Mouse (Mus musculus) intestine, embryonic 16.5 days (tissue): ENCODE results near the gene Rgma. TPM values are rescaled to one million over a fixed set of nuclear protein-coding genes. Genes with fewer than 3 reads are reported as not detected.

Source experiments
- ATAC-seq: fragments of 200-750 bp; cut with Nextera tagmentation; 2 replicates; pipeline ENCODE4 v1.8.0; 2017; ENCODE audit warnings: moderate TSS enrichment, moderate library complexity
- H3K27ac ChIP-seq: fragments of 300-500 bp; sonication (generic); 2 replicates; pipeline ENCODE4 v1.5.1; 2014; ENCODE audit warnings: mild to moderate bottlenecking, low read length
- H3K27me3 ChIP-seq: fragments of 300-500 bp; sonication (generic); replicated peaks from 2 replicates; pipeline ENCODE4 v1.6.1; 2014; ENCODE audit warnings: low read length, control low read depth, mixed read lengths; ENCODE audit not compliant: control insufficient read depth, insufficient read depth
- H3K36me3 ChIP-seq: fragments of 300-500 bp; sonication (generic); 2 replicates; pipeline ENCODE4 v1.6.1; 2014; ENCODE audit warnings: low read length, control low read depth; ENCODE audit not compliant: control insufficient read depth, insufficient read depth
- H3K4me1 ChIP-seq: fragments of 300-500 bp; sonication (generic); 2 replicates; pipeline ENCODE4 v1.6.1; 2014; ENCODE audit warnings: low read length, control low read depth, mixed read lengths; ENCODE audit not compliant: control insufficient read depth, insufficient read depth
- H3K4me2 ChIP-seq: fragments of 300-500 bp; sonication (generic); 2 replicates; pipeline ENCODE4 v1.6.1; 2014; ENCODE audit warnings: low read depth, low read length, control low read depth
- H3K4me3 ChIP-seq: fragments of 300-500 bp; sonication (generic); 2 replicates; pipeline ENCODE4 v1.5.1; 2014; ENCODE audit warnings: mild to moderate bottlenecking, low read length
- H3K9ac ChIP-seq: fragments of 300-500 bp; sonication (generic); 2 replicates; pipeline ENCODE4 v1.6.1; 2014; ENCODE audit warnings: low read depth, low read length
- H3K9me3 ChIP-seq: fragments of 300-500 bp; sonication (generic); 2 replicates; pipeline ENCODE4 v1.6.1; 2016; ENCODE audit warnings: low read length, control low read depth; ENCODE audit not compliant: control insufficient read depth
- WGBS: fragments of 180-500 bp; shearing (Covaris S2); extraction: QIAGEN DNeasy Blood & Tissue Kit; methylation state at CpG from one replicate; pipeline ENCODE4 v1.1.7; 2014; 5-methylcytosine and 5-hydroxymethylcytosine counted together
- polyA plus RNA-seq: library from polyadenylated mRNA; unstranded; fragments of >200 nt; fragmentation: Nextera tagmentation; extraction: Ambion mirVana; gene quantifications from 2 replicates; pipeline ENCODE4 v1.2.1, GENCODE M21; 2015

The Rgma gene
- polyA plus RNA-seq, 1 experiment from 2014 or later: 5.3 TPM

- H3K4me1 ChIP-seq: peaks cover 29% of the 10 kb centered on the region
- H3K4me2 ChIP-seq: peak overlapping the region; percentile 87
- no peak overlapping the region for H3K27ac ChIP-seq
- 54% methylated on average over 9 of the region's 9 CpGs for WGBS
- peak overlapping the region; percentile 69 for H3K4me3 ChIP-seq
- peaks cover 6% of the 10 kb centered on the region; the same call in 1 of the 2 replicates for H3K27me3 ChIP-seq
- H3K9me3 ChIP-seq: no peaks in the 10 kb centered on the region
- no peak for ATAC-seq
- H3K36me3 ChIP-seq: no peaks in the 10 kb centered on the region
- 0 out of 2 replicates have a peak overlapping the region, but pooled peaks have one; percentile 45 for H3K9ac ChIP-seq
These were observed 18.2 kb downstream of the Rgma start for GRCm38 (mm10) chr7:73393307-73394012.

DNA sequence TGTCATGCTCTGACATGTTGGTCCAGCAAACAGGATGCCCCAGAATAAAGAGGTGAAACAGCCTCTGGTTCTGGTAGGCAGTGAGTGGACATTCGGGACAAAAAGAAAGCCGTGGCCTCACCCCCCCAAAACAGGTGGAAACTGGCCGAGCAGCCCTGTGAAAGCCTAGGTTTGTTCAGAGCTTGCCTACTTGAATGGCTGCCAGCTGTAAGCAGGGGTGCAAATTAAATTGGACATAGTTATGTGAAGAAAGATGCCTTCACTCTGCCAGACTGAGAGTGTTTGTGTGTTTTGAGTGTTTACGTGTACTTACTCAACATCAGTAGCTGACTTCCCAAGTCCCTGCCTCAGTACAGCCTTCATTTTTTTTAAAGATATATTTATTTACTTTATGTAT is 18.7 kb downstream of the Rgma start:
- H3K4me3 ChIP-seq: no peak overlapping the region
- peaks cover 35% of the 10 kb centered on the region for H3K4me1 ChIP-seq
- no peak overlapping the region for H3K27ac ChIP-seq
- H3K36me3 ChIP-seq: no peaks in the 10 kb centered on the region
- H3K4me2 ChIP-seq: peak overlapping the region; percentile 87; the same call in 1 of the 2 replicates
- 68% methylated on average over 4 of the region's 4 CpGs for WGBS
- no peaks in the 10 kb centered on the region for H3K9me3 ChIP-seq
- 0 out of 2 replicates have a peak overlapping the region, but pooled peaks have one; percentile 45 for H3K9ac ChIP-seq
- ATAC-seq: no peak
- peaks cover 6% of the 10 kb centered on the region; the same call in 1 of the 2 replicates for H3K27me3 ChIP-seq

GRCm38 (mm10) chr7:73398319-73398718 is 23.0 kb downstream of the Rgma start:
- H3K4me1 ChIP-seq: peaks cover 35% of the 10 kb centered on the region
- WGBS: 11% methylated on average over 11 of the region's 11 CpGs
- peak overlapping the region; percentile 67 for H3K4me2 ChIP-seq
- ATAC-seq: peak; percentile 62
- H3K9me3 ChIP-seq: no peaks in the 10 kb centered on the region
- peak overlapping the region; percentile 25; the same call in 1 of the 2 replicates for H3K4me3 ChIP-seq
- H3K27ac ChIP-seq: no peak overlapping the region
- H3K9ac ChIP-seq: no peak overlapping the region
- H3K27me3 ChIP-seq: no peaks in the 10 kb centered on the region
- no peaks in the 10 kb centered on the region for H3K36me3 ChIP-seq

DNA sequence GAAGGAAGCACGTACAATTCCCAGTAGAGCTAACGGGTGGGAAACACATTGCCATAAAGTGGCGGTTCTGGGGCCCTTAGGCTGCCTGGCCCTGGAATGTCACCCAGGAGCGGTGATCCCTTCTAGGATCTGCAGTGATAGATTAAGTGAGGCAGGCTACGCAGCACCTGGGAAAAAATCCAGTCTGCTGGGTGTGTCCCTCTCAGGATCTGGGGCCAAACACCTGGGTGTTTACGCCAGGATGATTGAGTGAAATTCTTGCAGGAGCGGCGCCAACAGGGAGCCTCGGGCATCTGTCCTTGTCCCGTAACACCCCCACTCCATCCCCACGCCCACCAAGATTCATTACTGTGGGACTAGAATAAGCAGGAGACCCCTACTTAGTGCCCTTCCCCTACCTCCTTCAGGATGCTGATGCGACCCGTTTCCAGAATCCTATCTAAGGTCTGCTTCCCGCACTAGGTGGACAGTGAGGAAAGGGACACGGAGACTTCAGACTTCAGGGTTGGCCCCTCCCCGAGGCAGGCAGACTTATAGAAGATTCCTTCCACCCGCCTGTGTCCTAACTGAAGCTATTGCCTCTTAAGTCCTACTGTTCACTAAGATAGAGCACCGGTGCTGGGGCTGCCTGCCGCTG is 23.6 kb downstream of the Rgma start:
- peak; percentile 26 for ATAC-seq
- H3K36me3 ChIP-seq: no peaks in the 10 kb centered on the region
- H3K4me2 ChIP-seq: peak overlapping the region; percentile 67
- H3K9ac ChIP-seq: peak overlapping the region; percentile 47; the same call in 1 of the 2 replicates
- H3K9me3 ChIP-seq: no peaks in the 10 kb centered on the region
- WGBS: 17% methylated on average over 19 of the region's 19 CpGs
- H3K4me3 ChIP-seq: peak overlapping the region; percentile 39
- H3K4me1 ChIP-seq: peaks cover 35% of the 10 kb centered on the region
- no peaks in the 10 kb centered on the region for H3K27me3 ChIP-seq
- H3K27ac ChIP-seq: no peak overlapping the region

DNA sequence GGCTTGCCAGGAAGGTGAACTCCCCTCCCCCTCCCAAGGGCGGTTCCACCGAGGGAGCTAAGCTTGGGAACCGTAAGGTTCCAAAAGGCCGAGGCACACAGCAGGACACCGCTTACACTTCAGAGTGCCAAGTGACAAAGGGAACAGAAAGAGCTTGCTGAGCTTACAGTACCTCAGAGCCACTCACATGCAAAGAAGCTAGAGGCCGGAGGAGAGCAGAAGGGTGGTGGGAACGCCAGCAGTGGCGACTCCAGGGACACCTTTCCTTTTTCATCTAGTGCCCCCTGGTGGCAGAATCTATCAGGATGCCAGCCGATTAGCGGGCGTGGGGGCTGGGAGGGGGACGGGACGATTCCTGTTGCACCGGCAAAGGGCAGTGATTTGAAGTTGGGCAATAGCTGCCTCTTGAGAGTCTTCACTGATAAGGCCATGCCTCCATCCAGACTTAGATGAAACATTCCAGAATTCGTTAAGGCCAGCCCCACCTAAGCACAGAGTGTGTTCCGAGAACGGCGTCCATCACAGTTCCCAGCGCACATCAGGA is 24.3 kb downstream of the Rgma start:
- ATAC-seq: peak; percentile 65
- peak overlapping the region; percentile 47; the same call in 1 of the 2 replicates for H3K9ac ChIP-seq
- H3K4me1 ChIP-seq: peaks cover 35% of the 10 kb centered on the region
- H3K27ac ChIP-seq: no peak overlapping the region
- no peaks in the 10 kb centered on the region for H3K36me3 ChIP-seq
- H3K4me2 ChIP-seq: peak overlapping the region; percentile 67
- H3K27me3 ChIP-seq: no peaks in the 10 kb centered on the region
- no peaks in the 10 kb centered on the region for H3K9me3 ChIP-seq
- H3K4me3 ChIP-seq: peak overlapping the region; percentile 39
- WGBS: 7% methylated on average over 19 of the region's 19 CpGs

DNA sequence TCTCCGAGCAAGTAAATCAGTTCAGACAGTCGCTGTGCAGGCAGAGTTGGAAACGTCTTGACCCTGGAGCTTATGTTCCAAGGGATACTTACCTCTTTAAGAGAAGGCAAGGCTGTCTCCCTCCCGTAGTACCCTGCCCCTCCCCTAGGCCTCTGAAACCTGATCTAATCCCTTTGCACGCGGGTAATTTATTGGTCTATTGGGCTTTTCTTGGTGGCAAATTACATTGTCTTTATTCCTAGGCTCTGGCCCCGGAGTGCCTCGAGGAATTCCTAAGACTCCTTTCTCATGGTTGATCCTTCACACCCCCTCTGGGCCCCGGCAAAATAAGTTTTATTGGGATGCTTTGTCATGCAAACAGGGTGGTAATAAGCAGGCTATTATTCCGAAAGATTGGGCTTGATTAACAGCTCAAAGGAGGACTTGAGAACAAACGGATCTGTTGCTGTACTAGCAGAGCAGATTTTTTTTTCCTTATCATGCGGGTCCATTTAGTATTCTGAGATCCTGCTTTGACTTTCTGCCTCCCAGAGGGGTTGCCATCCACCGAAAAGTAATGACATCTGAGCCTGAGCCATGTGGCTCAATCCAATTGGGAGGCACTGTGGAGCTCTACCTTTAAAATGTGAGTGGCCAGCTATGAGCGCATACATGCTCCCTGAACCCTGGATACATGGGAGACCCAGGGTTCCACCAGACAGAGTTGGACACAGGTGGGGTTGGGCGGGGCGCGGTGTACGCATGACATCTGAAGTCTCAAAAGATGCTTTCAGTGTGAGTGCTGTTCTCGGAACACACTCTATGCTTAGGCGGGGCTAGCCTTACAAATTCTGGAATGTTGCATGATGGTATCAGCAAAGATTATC is 25.0 kb downstream of the Rgma start:
- no peak overlapping the region for H3K9ac ChIP-seq
- ATAC-seq: peak; percentile 38
- H3K9me3 ChIP-seq: no peaks in the 10 kb centered on the region
- WGBS: 30% methylated on average over 20 of the region's 20 CpGs
- H3K4me2 ChIP-seq: peak overlapping the region; percentile 67
- peaks cover 35% of the 10 kb centered on the region for H3K4me1 ChIP-seq
- no peaks in the 10 kb centered on the region for H3K36me3 ChIP-seq
- H3K4me3 ChIP-seq: peak overlapping the region; percentile 39
- no peak overlapping the region for H3K27ac ChIP-seq
- no peaks in the 10 kb centered on the region for H3K27me3 ChIP-seq

DNA sequence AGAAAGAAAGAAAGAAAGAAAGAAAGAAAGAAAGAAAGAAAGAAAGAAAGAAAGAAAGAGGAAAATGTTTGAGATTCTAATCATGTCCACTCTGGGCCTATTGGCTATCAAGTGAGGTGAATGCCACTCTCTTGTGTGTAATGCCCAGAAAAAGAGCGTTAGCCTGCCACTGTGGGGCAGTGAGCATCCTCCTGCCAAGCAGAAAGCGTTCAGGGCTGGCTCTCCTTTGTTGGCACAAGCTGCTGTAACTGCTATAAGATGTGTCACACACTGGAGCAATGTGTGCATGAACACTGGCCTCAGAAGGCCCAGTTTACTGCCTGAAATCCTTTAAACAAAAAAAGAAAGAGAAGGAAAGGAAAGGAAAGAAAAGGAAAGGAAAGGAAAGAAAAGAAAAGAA is 26.8 kb downstream of the Rgma start:
- H3K27ac ChIP-seq: no peak overlapping the region
- H3K36me3 ChIP-seq: no peaks in the 10 kb centered on the region
- no peak overlapping the region for H3K9ac ChIP-seq
- 64% methylated on average over 2 of the region's 2 CpGs for whole genome bisulfite sequencing
- H3K27me3 ChIP-seq: no peaks in the 10 kb centered on the region
- no peak overlapping the region for H3K4me2 ChIP-seq
- H3K4me1 ChIP-seq: peaks cover 35% of the 10 kb centered on the region
- H3K9me3 ChIP-seq: no peaks in the 10 kb centered on the region
- no peak overlapping the region for H3K4me3 ChIP-seq
- ATAC-seq: no peak

GRCm38 (mm10) chr7:73402671-73403070 is 27.4 kb downstream of the Rgma start:
- H3K4me3 ChIP-seq: no peak overlapping the region
- peaks cover 33% of the 10 kb centered on the region for H3K4me1 ChIP-seq
- no peaks in the 10 kb centered on the region for H3K9me3 ChIP-seq
- no peaks in the 10 kb centered on the region for H3K27me3 ChIP-seq
- no peaks in the 10 kb centered on the region for H3K36me3 ChIP-seq
- H3K27ac ChIP-seq: no peak overlapping the region
- whole genome bisulfite sequencing: 76% methylated on average over 1 of the region's 1 CpGs
- no peak for ATAC-seq
- H3K4me2 ChIP-seq: no peak overlapping the region
- no peak overlapping the region for H3K9ac ChIP-seq

DNA sequence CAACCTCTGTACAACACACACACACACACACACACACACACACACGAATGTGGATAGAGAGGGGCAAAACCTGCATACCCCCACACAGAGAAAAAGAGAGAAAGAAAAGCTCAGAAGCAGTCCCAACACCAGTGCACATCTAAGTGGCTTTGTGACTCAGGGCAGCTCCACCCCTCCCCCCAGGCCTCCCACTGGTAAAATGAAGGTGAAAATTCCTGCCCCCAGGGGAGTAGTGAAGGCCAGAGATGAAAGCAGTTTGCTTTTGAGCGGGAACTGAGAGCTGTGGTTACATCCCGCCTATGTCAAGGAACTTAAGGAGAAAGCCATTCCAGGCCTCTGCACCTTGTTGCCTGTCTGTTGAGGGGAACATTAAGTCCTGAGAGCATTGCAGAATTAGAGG is 28.2 kb downstream of the Rgma start:
- H3K9me3 ChIP-seq: no peaks in the 10 kb centered on the region
- no peak overlapping the region for H3K4me3 ChIP-seq
- no peak for ATAC-seq
- no peaks in the 10 kb centered on the region for H3K27me3 ChIP-seq
- H3K27ac ChIP-seq: no peak overlapping the region
- H3K4me1 ChIP-seq: peaks cover 24% of the 10 kb centered on the region
- H3K9ac ChIP-seq: no peak overlapping the region
- 57% methylated on average over 3 of the region's 3 CpGs for WGBS
- no peak overlapping the region for H3K4me2 ChIP-seq
- no peaks in the 10 kb centered on the region for H3K36me3 ChIP-seq
